Mouse (Mus musculus): Measurements from ENCODE around the gene Rita1. TPM values are rescaled to one million over a fixed set of nuclear protein-coding genes. Genes with fewer than 3 reads are reported as not detected.

The Rita1 gene
- polyA plus RNA-seq (2015; fragmentation: Nextera tagmentation; extraction: Ambion mirVana): 6.8 and 9.0 TPM in 2 replicates

DNA sequence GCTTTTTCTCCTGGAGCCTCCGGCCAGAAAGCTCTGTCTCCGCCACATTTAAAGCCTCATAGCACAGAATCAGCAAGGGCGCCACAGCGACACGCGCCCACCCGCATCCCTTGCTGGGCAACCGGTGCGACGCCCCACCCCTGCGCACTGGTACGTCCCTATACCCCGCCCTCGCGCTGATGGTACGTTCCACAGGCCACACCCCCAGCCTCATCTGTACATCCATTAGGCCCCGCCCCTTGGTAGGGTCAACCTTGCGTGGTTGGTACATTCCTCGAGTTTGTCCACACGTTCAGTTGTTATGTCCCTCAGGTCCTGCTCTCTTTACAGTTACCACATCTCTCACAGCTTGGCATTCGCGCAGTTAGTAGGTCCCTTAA, at the start of gene Rita1, which contains the start of gene Ddx54:
Gene Rita1, minus strand, starts transcription at position 148 of the 380 bp plus-strand sequence.
Gene Ddx54, plus strand, starts transcription at position 298 of the 380 bp plus-strand sequence.

DNA sequence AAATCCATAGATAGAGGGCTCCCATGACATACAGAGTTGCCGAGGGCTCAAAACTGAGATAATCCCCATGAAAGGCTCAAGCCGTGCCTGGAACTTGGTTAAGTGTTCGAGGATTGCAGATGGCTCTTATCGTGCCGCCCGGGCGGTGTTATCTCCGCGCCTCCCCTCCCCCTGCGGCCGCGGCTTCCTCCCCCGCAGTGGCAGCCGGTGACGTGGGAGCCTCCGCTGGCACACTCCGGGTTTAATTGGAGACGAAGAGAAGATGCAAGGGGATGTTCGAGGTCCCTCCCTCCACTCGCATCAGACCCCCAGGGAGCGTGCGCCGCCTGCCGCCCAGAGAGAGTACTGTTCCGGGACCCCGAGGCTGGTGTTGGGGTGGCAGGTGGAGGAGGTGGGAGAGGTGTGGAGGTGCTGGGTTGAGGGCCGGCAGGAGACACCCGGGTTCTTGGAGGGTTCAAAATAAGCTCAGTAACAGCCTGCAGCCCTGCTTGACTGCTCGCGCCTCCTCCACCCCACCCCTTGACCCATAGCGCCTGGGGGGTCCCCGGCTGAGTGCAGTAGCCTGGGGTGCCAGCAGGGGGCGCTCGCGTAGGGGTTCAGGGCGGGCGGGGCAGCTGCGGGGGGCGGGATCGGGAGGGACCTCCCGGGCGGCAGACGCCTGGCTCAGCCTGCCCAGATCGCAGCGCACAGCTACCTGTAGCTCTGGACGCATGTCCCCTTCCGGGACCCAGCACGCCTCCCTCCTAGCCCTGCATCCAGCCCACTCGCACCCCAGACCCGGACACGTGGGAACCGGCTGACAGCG, 36.4 kb upstream of the Rita1 start, which contains the start of gene Rasal1:
Gene Rasal1, plus strand, starts transcription at position 244 of the 805 bp plus-strand sequence.

DNA sequence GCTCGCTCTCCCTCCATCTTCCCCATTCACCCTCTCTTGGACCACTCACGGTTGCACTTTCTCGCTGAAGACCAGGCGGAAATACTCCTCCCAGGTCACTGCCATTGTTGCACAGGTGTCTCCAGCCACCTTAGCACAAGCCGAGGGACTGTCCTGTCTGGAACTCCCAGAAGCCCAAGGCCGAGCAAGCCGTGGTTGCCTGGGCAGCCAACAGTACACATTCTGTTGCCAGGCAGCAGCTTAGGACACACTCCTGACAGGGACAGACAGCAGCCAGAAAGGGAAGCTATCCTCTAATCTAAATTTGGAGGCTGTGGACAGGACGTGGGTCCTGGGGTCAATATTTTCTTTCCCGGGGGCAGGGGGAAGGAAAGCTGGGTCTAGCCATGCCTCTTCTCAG, 21.7 kb upstream of the Rita1 start, which contains the start of gene Cfap73:
Gene Cfap73, minus strand, starts transcription at position 105 of the 400 bp plus-strand sequence.

GRCm38 (mm10) chr5:120588569-120589094, 23.8 kb downstream of the Rita1 start, which contains the start of the genes Tpcn1 and Iqcd:
TSS of gene Tpcn1 (minus strand) at chr5:120588673.
TSS of gene Iqcd (plus strand) at chr5:120589016.

Other genes with a start within 250 kb of the Rita1 start
- gene Lhx5, start 180.9 kb downstream of the Rita1 start, polyA plus RNA-seq (2015; fragmentation: Nextera tagmentation; extraction: Ambion mirVana): not detected in 2 replicates
- 4.7 and 7.2 TPM in 2 replicates for gene Sdsl, start 139.8 kb downstream of the Rita1 start, polyA plus RNA-seq (2015; fragmentation: Nextera tagmentation; extraction: Ambion mirVana)
- gene Sds, start 136.1 kb downstream of the Rita1 start, polyA plus RNA-seq (2015; fragmentation: Nextera tagmentation; extraction: Ambion mirVana): not detected in 2 replicates
- gene Plbd2, start 109.0 kb downstream of the Rita1 start, polyA plus RNA-seq (2015; fragmentation: Nextera tagmentation; extraction: Ambion mirVana): 51.6 and 53.6 TPM in 2 replicates
- gene Slc8b1, start 101.4 kb downstream of the Rita1 start, polyA plus RNA-seq (2015; fragmentation: Nextera tagmentation; extraction: Ambion mirVana): 9.4 and 11.8 TPM in 2 replicates
- gene Tpcn1, start 23.9 kb downstream of the Rita1 start, polyA plus RNA-seq (2015; fragmentation: Nextera tagmentation; extraction: Ambion mirVana): 13.3 and 15.5 TPM in 2 replicates
- 0.37 and 0.40 TPM in 2 replicates for gene Iqcd, start 23.6 kb downstream of the Rita1 start, polyA plus RNA-seq (2015; fragmentation: Nextera tagmentation; extraction: Ambion mirVana)
- 24.8 and 25.5 TPM in 2 replicates for gene Ddx54, start 150 bp upstream of the Rita1 start, polyA plus RNA-seq (2015; fragmentation: Nextera tagmentation; extraction: Ambion mirVana)
- not detected in 2 replicates for gene Cfap73, start 21.6 kb upstream of the Rita1 start, polyA plus RNA-seq (2015; fragmentation: Nextera tagmentation; extraction: Ambion mirVana)
- not detected in 2 replicates for gene Rasal1, start 36.2 kb upstream of the Rita1 start, polyA plus RNA-seq (2015; fragmentation: Nextera tagmentation; extraction: Ambion mirVana)
- 1.7 and 1.9 TPM in 2 replicates for gene Dtx1, start 99.3 kb upstream of the Rita1 start, polyA plus RNA-seq (2015; fragmentation: Nextera tagmentation; extraction: Ambion mirVana)
- 1.0 and 1.1 TPM in 2 replicates for gene Oas2, start 137.3 kb upstream of the Rita1 start, polyA plus RNA-seq (2015; fragmentation: Nextera tagmentation; extraction: Ambion mirVana)
- gene Oas3, start 165.1 kb upstream of the Rita1 start, polyA plus RNA-seq (2015; fragmentation: Nextera tagmentation; extraction: Ambion mirVana): 0.25 and 0.63 TPM in 2 replicates
- not detected in 2 replicates for gene Oas1e, start 182.9 kb upstream of the Rita1 start, polyA plus RNA-seq (2015; fragmentation: Nextera tagmentation; extraction: Ambion mirVana)
- gene Oas1c, start 199.9 kb upstream of the Rita1 start, polyA plus RNA-seq (2015; fragmentation: Nextera tagmentation; extraction: Ambion mirVana): 0.99 and 1.2 TPM in 2 replicates
- gene Oas1f, start 234.8 kb upstream of the Rita1 start, polyA plus RNA-seq (2015; fragmentation: Nextera tagmentation; extraction: Ambion mirVana): 0.36 and 0.48 TPM in 2 replicates
- gene Oas1h, start 248.8 kb upstream of the Rita1 start, polyA plus RNA-seq (2015; fragmentation: Nextera tagmentation; extraction: Ambion mirVana): not detected in 2 replicates

Measured in urinary bladder, postnatal 0 days (tissue).